Mouse (Mus musculus): ENCODE results near the gene Prkar2b. TPM values are rescaled to one million over a fixed set of nuclear protein-coding genes. Genes with fewer than 3 reads are reported as not detected.

The Prkar2b gene
- total RNA-seq, 4 experiments from 2014 or later, result 3.0 to 3.8 (median 3.4) TPM

DNA sequence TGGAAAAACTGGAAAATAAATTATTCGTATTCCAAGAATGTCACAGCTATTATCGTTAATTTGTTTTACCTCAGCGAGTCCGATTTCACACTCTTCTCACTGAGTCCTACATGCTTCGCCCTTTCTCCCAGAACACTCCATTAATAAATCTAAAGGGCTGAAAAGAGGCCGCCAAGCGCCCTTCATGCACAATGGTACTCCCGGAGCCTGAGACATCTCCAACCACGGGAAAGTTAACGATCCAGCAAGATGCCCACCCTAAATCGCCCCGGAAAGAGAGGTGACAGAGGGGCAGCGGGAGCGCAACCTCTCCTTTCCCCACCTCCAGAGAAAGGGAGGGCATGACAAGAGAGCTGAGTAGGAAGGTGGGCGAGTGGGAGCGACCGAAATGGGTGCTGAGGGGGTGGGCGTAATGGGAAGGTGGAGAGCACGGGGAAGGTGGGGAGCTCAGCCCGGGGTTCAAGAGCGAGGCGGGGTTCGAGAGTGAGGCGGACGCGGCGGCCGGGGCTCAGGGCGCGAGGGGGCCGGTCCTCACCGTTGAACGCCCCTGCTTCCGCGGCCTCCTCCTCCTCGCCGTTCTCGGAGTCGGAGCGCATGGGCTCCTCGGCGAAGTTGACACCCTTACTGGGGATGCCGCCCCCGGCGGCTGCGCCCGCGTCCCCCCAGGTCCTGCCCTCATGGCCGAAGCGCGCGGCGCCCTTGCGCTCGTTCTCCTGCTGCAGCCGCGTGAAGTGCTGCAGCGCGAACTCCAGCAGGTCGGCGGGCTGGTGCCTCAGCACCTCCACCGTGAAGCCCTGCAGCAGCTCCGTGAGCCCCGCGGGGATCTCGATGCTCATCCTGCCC is 628 bp downstream of the Prkar2b start:
- no peak for DNase-seq (ENCODE audit: low spot score)

DNA sequence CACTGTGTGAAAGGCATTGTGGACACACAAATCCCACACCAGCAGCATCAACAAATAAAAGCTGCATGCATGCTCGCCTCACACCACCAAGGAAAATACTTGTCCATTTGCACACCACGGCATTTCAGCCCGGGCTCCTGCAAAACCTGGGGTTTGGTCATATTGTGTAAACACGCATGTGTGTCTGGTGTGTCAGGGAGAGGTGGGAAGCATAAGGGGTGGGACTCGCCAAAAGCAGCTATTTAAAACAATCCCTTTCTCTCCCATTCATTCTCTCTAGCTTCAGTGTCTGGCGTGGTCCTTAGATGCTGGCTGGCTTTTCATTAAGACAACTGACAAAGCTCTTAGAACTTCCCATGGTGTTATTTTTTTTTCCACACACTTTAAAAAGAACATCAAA is 1.4 kb downstream of the Prkar2b start:
- no peak for DNase-seq (ENCODE audit: low spot score)

DNA sequence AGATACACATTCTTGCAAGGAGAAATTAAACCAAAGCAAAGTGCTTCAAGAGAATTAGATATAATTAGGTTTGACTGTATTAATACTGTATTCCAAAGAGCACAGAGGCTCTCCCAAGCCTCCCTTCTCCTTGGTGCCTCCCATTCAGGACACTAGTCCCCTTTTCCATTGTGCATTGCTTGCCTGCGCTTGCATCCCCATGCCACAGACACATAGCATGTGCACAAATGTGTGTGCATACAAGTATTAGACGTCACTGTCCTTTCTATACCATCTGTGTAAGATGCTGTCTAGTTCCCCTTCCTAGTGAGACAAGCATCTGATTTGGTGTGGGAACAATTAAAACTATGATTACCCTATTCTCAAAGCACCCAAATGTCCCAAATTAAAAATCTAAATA is 2.0 kb downstream of the Prkar2b start:
- DNase-seq (ENCODE audit: low spot score), result no peak

DNA sequence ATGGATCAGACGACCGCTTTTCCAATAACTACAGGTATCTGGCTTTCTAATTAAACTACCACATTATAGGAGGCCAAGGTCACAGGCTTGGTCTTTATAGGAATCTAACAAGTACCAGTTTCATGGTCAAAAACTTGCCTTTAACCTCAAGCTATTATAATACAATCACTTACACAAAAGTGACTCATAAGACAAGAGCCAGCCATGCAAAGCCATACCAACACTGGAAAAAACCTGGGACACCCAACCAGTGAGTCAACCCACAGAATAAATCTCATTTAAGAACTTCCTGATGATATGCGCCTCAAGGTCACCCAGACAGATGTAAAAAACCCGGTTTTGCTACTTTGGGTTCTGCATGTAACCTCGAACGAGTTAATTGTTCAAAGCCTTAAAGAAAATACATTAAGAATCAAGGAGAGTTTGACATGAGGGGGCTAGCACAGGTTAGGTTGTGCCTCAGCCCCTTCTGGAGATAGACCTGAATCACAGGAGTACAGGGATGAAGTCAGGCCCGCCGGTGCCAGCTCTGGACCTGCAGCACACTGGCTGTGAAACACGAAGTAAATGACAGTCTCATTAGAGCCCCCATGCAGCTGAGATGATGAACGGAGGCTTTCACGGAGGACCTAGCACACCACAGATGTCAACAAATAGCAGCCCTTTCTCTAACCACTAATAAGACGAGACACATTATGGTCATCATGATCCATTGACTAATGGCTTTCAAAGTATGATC is 3.5 kb downstream of the Prkar2b start:
- no peak for DNase-seq (ENCODE audit: low spot score)

DNA sequence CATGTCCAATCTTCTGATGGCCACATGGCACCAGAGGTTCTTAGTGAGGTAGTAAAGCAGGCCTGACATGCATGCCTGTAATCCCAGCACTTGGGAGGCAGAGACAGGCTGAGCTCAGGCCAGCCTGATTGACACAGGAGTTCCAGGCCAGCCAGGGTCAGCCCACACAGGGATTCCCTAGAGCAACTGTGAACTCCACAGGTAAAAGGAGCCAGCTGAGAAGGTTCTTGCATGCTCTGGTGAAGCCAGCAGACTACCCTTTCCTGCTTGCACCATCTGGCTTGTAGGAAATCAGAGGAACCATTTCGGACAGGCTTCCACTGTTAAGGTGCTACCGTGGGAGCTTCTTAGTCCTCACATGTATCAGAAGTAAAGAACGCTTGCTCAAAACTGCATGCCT is 5.3 kb downstream of the Prkar2b start:
- DNase-seq (ENCODE audit: low spot score), result no peak

DNA sequence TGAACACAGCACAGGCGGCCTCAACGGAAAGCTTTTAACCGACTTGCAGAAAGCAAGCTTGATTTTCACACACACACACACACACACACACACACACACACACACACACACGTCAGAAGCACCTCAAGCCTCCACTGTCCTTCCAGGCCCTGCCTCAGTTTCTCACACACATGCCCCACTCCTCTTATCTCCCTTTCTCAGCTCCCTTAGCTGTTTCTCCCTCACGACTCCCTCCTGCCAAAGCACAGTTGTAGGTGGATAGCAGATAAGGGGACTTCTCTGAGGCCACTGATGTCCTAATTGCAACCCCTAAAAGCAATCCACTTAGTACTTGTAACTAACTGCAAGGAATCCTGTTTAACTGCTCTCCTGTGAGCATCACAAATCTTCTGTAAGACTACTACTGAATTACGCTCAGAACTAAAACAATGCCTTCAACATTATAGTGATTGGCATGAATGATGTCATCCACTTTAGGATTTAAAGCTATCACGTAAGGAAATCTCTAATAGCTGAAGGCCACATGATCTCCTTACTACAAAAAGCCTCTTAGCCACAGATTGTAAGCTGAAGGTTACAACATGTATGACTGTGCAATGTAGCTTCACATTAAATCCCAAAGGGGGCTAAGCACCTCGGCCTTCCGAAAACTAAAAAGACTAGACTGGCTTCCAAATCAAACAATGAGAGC is 6.5 kb downstream of the Prkar2b start:
- DNase-seq (ENCODE audit: low spot score), result no peak

DNA sequence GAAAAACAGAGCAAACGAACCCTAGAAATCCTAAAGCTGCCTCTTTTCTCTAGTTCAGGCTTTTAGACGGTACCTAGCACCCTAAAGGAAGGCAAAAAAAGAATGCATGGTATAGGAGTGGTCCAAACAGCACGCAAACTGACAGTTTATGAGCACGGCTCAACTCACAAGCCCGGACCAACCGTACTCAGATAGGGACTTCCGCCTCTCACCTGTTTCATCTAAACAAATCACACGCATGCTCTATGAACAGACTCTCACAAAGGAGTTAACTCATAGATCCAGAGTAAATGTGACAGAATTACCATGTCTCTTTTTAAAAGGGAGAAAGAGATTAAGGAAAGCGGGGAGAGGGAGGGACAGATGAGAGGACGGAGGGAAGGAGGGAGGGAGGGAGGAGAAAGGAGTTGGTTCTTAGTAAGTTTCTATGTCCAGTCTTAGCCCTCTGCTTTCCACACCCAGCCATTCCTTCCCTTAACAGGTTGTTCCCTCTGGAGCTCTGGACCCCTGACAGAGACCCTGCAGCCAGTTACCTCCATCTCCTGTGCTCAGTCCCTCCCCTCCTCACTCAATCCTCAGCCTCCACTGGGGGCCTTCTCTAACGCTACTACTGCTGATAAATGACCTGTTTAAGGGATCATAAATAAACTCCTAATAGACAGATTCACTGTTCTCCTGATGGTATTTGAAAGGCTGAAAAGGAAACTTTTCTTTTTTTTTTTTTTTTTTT is 7.3 kb downstream of the Prkar2b start:
- DNase-seq (ENCODE audit: low spot score), result no peak

DNA sequence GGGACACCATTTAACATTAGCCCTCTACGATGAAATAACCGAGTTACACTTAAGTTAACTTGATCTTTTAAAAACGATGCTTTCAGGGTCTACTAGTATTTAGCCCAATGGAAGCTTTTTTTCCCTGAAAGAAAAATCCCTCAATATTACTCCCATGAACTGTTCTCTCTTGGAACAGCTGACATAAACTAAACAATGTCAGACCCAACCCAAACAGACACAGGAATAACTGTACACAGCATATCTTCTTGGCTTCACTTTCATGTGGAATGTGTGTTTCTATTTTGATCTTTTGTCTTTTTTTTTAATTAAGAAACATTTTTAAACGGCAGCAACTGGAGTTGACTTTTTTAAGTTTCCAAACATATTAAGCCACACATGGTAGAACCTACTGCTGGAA is 8.2 kb downstream of the Prkar2b start:
- no peak for DNase-seq (ENCODE audit: low spot score)

DNA sequence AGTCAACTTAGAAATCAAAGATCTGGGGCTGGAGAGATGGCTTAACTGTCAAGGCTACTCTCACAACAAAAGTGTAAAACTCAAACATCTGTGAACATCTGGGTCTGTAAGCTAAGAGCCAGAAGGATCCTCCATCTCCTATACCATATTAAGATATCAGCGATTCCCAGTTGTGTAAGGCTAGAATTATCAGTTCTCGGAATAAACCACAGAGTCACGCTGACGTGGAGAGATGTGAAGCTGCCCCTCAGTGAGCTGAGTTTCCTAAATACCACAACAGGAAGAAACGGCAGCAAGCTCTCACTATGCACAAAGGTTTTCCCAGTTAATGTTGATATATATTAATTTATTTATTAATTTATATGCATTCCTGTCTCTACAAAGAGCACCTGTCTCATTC is 10.9 kb downstream of the Prkar2b start:
- DNase-seq (ENCODE audit: low spot score), result no peak

DNA sequence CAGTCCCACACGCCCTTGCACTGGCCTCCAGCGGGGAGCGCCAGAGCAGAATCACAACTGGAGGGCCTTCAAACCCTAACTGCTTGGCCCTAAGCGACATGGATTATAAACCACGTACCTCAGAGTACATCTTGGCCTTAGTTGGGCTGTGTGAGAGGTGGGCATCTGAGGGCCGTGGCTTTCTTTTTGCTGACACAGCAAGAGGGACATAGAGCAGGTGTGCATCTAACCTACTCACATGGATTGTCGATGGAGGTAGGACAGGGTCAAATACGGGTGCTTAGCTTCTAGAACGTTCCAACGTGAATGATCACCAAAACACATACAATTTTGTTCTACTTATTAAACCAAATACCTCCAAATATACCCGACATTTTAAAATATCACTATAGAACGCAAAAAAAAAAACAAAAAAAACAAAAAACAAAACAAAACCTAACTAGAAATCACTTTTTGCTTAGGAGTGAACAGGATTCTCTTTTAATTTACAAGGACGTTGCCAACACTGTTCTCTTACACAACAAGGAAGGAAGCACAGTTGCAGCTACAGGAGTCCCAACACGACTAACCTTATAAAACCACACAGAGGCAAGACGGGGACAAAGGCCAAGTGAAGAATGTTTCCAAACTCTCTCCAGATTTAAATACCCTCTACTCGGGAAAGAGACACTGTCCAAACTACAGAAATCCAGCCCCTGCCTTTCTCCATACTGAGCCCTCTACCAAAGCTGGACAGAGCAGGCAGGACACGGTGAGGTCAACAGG is 15.3 kb downstream of the Prkar2b start:
- no peak for DNase-seq (ENCODE audit: low spot score)

DNA sequence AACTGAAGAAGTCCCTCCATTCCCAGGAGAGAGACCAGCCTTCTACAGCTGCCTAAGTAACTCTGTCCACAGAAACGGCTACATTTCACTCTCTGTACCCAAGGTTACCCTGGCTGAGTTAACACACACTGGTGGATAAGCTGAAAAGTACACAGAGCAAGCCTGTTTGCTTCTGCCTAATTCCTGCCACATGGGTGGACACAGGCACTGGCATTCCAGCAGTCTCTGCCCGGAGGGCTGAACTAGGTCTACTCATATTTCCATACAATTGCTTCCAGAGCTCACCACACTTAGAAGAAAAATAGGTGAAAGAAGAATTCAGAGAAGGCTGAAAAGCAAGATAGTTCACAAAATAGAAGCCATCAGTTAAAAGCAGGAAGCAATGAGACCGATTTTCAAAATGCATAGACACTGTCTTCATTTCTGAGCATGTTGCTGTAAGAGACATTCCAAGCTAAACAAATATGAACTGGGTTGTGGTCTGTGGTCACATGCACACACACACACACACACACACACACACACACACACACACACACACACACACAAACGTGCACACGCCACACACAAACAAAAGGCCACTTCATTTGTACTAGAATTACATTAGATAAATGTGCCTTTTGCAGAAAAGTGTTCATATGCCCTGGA is 16.5 kb downstream of the Prkar2b start:
- DNase-seq (ENCODE audit: low spot score), result no peak

DNA sequence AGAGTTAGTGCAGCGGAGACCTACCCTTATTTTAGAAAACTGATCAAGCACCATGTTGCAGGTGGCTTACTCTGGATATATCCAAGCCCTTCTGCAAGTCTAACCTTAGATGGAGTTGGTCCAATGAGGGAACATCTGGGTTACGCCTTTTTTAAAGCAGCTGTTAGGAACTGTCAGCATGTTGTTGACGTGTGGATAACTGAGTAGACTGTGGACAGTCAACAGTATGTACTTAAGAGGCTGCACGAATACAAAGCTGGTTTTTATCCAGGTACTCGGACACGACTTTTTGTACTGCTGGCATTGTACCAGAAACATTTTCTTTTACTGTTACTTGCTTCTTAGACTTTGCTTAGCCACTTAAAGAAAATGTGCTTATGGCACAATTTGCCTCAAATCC is 27.6 kb downstream of the Prkar2b start:
- DNase-seq (ENCODE audit: low spot score), result no peak

DNA sequence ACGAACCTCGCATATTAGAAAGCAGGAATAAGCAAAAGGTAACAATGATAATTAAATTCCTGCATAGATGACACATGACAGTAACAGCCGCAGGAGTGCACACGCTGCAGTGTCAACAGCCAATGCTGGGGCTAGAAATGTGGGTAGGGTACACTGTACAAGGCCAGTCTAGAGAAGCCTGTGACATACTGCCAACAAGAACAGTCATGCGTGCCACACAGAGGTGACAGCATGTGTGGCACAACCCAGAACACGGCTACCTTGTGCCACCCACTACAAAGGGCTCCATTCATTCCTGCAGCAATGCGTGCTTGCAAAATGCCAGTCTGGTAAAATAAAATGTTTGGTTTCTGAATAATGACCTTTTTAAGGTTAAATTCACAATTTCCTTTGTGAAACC is 28.2 kb downstream of the Prkar2b start:
- no peak for DNase-seq (ENCODE audit: low spot score)

DNA sequence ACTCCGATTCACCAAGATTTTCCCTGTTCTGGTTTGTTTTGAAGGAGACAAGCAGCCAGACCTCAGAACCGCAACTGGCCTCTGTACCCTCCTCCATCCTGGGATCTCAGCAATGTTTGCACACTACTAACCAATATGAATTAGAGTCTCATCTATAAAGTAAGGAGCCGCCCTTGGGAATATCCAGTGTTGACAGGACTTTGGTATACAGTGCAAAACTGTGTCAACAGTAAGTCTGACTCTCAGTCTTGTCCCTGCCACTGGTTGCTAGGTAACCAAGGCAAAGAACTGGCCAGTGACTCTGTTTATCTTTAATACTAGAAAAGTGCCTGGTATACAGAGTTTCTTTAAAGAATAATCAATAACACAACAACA is 42.7 kb downstream of the Prkar2b start:
- no peak for DNase-seq (ENCODE audit: low spot score)

DNA sequence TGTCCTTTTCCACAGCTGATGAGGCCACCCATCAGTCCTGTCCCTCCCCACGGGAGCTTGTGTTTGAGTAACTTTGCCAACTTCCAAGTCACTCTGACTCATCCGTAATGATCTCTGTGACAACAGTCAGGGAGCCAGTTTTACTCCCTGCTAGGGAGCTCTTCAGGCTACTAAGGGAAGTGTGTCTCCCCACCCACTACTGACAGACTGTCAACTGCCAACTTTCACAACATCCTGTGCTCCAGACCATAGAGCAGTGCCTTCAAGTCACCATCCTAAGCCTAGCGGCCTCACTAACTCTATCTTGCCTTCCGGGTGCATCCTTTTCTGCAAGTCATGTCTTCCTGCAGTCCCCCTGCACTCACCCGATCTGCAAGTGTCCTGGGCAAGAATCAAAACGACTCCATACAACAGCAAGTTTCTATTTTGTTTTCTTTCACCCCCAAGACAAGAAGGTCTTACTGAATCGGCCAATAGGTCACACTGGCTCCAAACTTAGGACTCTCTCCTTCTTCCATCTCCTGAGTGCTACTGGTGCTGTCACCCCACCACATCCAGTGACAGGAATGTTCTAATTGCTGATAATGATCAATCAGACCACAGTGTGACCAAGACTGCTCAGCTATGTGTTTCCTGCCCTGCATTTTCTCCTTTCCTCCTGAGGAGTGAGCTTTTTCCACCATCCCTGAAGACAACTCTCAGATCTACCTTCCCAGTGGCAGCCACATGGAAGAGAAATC is 43.3 kb downstream of the Prkar2b start:
- peak; percentile 38 for DNase-seq (ENCODE audit: low spot score)

DNA sequence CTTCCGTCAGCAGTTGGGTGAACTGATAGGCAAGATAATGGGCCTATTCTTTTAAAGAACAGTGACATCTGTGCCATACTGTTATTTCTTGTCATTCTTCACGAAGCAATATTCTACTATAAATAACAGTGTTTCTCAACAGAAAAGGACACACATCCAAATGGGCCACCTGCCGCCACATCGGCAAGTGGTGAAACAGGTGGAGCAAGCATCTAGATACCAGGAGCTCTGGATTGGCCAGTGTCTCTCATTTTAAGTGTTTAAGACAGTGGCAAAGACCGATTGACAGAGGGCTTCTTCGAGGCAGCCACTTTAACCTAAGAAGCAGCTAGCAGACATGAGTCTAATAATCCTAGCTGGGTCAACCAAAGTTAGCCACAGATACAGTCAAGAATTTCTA is 44.6 kb downstream of the Prkar2b start:
- no peak for DNase-seq (ENCODE audit: low spot score)

DNA sequence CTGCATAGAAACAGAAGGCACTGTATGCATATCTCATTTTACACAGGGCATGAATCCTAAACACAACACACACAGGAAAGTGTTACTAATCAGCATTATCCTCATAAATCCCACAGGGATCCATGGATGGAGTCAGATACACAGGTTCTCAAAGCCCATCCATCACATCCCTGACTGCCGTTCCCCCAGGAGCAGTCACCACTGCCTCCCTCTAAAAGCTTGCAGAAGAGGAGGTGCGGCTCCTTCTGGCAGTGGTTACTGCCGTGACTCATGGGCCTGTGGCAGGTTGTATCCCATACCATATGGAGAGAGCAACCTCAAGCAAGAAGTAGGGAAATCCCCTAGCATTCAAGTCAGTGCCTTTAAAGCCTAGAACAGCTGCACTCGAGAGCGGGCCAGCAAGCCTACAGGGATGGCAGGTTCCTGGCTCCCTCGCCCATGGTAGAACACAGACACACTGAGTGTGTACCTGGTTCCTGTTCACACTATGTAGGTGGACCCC is 45.8 kb downstream of the Prkar2b start:
- no peak for DNase-seq (ENCODE audit: low spot score)

DNA sequence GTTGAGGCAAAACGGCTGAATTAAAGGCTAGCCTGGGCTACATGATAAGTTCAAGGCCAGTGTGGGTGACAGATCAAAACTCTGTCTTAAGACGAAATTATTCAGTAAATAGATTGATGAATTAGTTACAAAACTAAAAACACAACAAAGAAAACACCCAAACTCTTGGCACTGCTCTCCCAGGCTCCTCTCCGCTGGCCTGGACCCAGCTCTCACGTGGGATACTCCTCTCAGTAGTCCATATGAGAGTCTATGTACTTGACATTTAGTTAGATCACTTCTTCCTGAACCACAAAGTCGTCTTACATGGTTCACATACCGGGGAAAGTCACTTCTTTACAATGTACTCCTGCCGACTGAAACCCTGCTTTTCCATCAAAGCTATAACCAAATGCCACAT is 46.3 kb downstream of the Prkar2b start:
- no peak for DNase-seq (ENCODE audit: low spot score)

DNA sequence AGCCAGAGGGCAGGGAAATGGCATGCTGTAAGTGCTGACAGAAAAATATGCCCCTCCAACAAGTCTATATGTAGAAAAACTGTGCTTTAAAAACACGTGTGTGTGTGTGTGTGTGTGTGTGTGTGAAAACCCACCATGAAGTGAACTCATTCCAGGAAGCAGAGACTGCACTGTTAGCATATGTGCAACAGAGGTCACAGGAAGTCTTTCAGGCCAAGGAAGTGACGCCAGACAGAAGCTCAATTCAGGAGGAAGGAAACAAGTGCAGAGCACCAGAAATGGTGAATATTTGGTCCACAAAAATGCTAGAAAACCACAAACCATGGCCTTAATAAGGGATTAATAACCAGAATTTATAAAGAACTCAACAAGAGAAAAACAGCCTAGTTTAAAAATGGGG is 48.9 kb downstream of the Prkar2b start:
- no peak for DNase-seq (ENCODE audit: low spot score)

DNA sequence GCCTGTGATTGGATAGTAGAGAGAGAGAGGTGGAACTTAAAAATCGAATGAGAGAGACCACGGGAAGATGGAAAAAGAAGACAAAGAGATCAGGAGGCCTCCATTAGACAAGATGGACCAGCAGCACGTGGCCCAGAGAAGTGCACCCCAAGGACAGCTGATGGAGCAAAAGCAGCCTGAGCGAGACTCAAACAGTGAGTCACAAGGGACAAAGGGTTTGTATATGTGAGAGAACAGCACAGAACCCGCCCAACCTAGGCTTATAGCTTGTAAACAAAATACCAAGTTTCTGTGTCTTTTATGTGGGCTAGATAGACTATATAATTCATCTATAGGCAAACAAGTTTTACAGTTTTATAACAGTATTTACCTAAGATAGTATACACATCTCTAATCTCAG is 50.0 kb downstream of the Prkar2b start:
- no peak for DNase-seq (ENCODE audit: low spot score)

All from heart, adult 8-10 months (tissue).